Mouse (Mus musculus) hindbrain, postnatal 0 days (tissue): ENCODE measurements around the gene Narfl. TPM values are rescaled to one million over a fixed set of nuclear protein-coding genes. Genes with fewer than 3 reads are reported as not detected.

ENCODE experiments used
- ATAC-seq: fragments of 200-750 bp; cut with Nextera tagmentation; 2 replicates; pipeline ENCODE4 v1.8.0; 2017; ENCODE audit warnings: mild to moderate bottlenecking, moderate TSS enrichment, moderate library complexity
- DNase-seq: peaks from one replicate; pipeline ENCODE4 v3.0.0-alpha.2; 2015; ENCODE audit warnings: low spot score
- H3K27ac ChIP-seq: fragments of 300-500 bp; sonication (generic); 2 replicates; pipeline ENCODE4 v1.5.1; 2014; ENCODE audit warnings: mild to moderate bottlenecking
- H3K27me3 ChIP-seq: fragments of 300-500 bp; sonication (generic); 2 replicates; pipeline ENCODE4 v1.6.1; 2014; ENCODE audit warnings: low read length, mixed read lengths; ENCODE audit not compliant: insufficient read depth
- H3K36me3 ChIP-seq: fragments of 300-500 bp; sonication (generic); 2 replicates; pipeline ENCODE4 v1.6.1; 2014; ENCODE audit warnings: low read length, mixed read lengths; ENCODE audit not compliant: insufficient read depth
- H3K4me1 ChIP-seq: fragments of 300-500 bp; sonication (generic); 2 replicates; pipeline ENCODE4 v1.6.1; 2014; ENCODE audit warnings: antibody characterized with exemption, low read length, mixed read lengths; ENCODE audit not compliant: insufficient read depth
- H3K4me2 ChIP-seq: fragments of 300-500 bp; sonication (generic); 2 replicates; pipeline ENCODE4 v1.6.1; 2014; ENCODE audit warnings: low read depth, mild to moderate bottlenecking, low read length, moderate library complexity, mixed read lengths
- H3K4me3 ChIP-seq: fragments of 300-500 bp; sonication (generic); 2 replicates; pipeline ENCODE4 v1.5.1; 2014; ENCODE audit warnings: low read length
- H3K9ac ChIP-seq: fragments of 300-500 bp; sonication (generic); replicated peaks from 2 replicates; pipeline ENCODE4 v1.6.1; 2014; ENCODE audit warnings: mild to moderate bottlenecking, low read length, moderate library complexity, mixed read lengths
- H3K9me3 ChIP-seq: fragments of 300-500 bp; sonication (generic); 2 replicates; pipeline ENCODE4 v1.6.1; 2016; ENCODE audit warnings: low read length, mixed read lengths
- CTCF ChIP-seq: IDR thresholded peaks from 2 replicates; pipeline ENCODE4 v1.5.1; 2016; ENCODE audit warnings: antibody characterized with exemption, control low read depth, low read depth
- WGBS: fragments of 180-500 bp; shearing (Covaris S2); extraction: QIAGEN DNeasy Blood & Tissue Kit; methylation state at CpG from one replicate; pipeline ENCODE4 v1.1.7; 2014; 5-methylcytosine and 5-hydroxymethylcytosine counted together
- polyA plus RNA-seq: library from polyadenylated mRNA; unstranded; fragments of >200 nt; fragmentation: Nextera tagmentation; extraction: Ambion mirVana; gene quantifications from 2 replicates; pipeline ENCODE4 v1.2.1, GENCODE M21; 2015
- total RNA-seq: library from RNA; depleted of rRNA; stranded (reverse); fragments of >200 nt; gene quantifications from 2 replicates; pipeline ENCODE4 v1.2.3, GENCODE M21; 2014

The Narfl gene
- total and polyA plus RNA-seq, 2 experiments from 2014 or later: 27.9 to 28.2 TPM

DNA sequence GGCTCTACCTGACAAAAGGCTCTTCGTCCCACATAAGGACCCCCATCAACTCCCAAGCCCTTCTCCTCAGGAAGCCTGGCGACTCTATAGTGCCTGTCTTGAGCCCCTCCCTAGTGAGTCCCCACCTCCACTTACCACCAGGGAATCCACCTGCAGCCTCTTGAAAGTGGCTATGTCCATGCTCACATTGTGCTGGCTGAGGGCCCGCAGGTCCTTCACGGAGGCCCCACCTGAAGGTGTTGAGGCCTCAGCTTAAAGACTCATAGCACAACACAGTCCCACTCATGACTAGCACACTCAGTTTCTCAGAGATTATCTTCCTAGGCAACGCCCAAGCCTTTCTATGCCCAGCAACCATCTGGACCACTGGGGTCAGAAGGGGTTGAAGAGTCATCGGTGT is 24.3 kb upstream of the Narfl start:
- Histone ChIP-seq H3K9me3 (no peaks in the 10 kb centered on the region), H3K27me3 (no peaks in the 10 kb centered on the region), H3K4me1 (no peaks in the 10 kb centered on the region), H3K4me3 (no peak overlapping the region), H3K36me3 (no peaks in the 10 kb centered on the region), H3K9ac (no peak overlapping the region), H3K27ac (no peak overlapping the region), H3K4me2 (no peak overlapping the region)
- DNase-seq (no peak), ATAC-seq (no peak)
- 82% methylated on average over 6 of the region's 6 CpGs for WGBS
- TF ChIP-seq CTCF: no peak

DNA sequence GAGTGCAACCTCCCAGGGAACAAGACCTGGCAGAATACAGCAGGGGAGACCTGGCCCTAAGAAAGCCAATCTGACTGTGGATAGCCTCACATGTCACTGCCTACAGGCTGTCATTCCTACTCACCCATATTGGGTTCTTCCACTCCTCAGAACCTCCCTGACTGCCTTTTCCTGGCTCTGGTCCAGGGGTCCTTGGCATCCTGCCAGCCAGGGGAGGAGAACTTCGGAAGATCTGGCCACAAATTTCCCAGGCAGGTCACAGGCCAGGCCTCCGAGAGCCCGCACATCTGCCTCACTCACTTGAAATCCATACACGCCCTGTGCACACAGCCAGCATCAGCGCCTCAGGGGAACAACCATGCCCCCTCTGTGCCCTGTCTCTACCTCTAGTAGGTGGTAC is 22.1 kb upstream of the Narfl start:
- H3K9ac ChIP-seq: no peak overlapping the region
- H3K4me2 ChIP-seq: no peak overlapping the region
- WGBS: 33% methylated on average over 5 of the region's 5 CpGs
- H3K9me3 ChIP-seq: no peaks in the 10 kb centered on the region
- DNase-seq: peak; percentile 50
- peak; percentile 47; the same call in 1 of the 2 replicates for ATAC-seq
- no peak for TF ChIP-seq CTCF
- no peak overlapping the region for H3K4me3 ChIP-seq
- no peak overlapping the region for H3K27ac ChIP-seq
- no peaks in the 10 kb centered on the region for H3K36me3 ChIP-seq
- no peaks in the 10 kb centered on the region for H3K27me3 ChIP-seq
- H3K4me1 ChIP-seq: no peaks in the 10 kb centered on the region

DNA sequence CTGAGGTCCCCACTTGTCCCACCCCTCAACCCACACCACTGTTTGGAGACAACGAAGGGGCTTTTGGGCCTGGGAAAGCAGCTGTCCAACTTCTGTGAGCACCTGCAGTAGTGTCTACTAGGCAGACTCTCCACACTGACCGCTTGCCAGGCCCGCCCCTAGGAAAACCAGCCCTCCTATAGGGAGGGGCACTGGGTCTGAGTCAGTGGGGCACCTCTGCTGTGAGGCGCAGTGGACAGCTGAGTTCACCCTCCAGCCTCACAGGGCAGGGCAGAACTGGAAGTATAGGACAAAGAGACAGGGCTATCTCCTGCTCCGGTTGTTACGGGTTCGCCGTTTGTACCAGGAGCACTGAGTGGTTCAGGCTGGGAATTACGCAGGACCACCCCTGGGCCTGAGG is 19.3 kb upstream of the Narfl start, which contains the start of gene Msln:
Gene Msln, minus strand, starts transcription at position 138 of the 400 bp plus-strand sequence.
- 85% methylated on average over 9 of the region's 9 CpGs for WGBS
- no peak within 1 kb of the TSS for H3K4me2 ChIP-seq
- no peaks in the 10 kb centered on the region for H3K36me3 ChIP-seq
- no peak within 1 kb of the TSS for H3K9ac ChIP-seq
- TF ChIP-seq CTCF: no peak
- no peaks in the 10 kb centered on the region for H3K9me3 ChIP-seq
- ATAC-seq (no peak), DNase-seq (no peak)
- no peaks in the 10 kb centered on the region for H3K4me1 ChIP-seq
- H3K27me3 ChIP-seq: no peaks in the 10 kb centered on the region
- no peak within 1 kb of the TSS for H3K27ac ChIP-seq
- no peak within 1 kb of the TSS for H3K4me3 ChIP-seq

DNA sequence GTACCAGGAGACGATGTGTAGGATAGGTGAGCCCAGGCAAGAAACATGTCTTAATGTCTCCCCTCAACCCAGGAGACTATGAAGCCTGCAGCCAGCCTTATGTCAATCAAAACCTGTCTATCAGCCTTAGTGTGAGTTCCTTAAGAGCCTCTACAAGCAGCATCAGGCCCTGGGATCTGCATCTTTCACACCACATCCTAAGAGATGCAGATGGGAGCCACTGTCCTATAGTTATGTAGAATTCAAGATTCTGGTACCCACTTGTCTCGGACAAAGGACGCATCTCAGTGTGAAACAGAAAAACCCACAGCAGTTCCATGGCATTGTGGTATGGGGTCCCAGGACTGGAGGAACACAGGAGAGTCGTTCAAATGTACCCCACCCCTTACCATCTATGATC is 18.5 kb upstream of the Narfl start:
- DNase-seq: no peak
- no peak overlapping the region for H3K4me2 ChIP-seq
- WGBS: 78% methylated on average over 4 of the region's 4 CpGs
- ATAC-seq: no peak
- no peaks in the 10 kb centered on the region for H3K36me3 ChIP-seq
- no peaks in the 10 kb centered on the region for H3K9me3 ChIP-seq
- TF ChIP-seq CTCF: no peak
- H3K27ac ChIP-seq: no peak overlapping the region
- H3K4me3 ChIP-seq: no peak overlapping the region
- no peak overlapping the region for H3K9ac ChIP-seq
- no peaks in the 10 kb centered on the region for H3K27me3 ChIP-seq
- no peaks in the 10 kb centered on the region for H3K4me1 ChIP-seq

DNA sequence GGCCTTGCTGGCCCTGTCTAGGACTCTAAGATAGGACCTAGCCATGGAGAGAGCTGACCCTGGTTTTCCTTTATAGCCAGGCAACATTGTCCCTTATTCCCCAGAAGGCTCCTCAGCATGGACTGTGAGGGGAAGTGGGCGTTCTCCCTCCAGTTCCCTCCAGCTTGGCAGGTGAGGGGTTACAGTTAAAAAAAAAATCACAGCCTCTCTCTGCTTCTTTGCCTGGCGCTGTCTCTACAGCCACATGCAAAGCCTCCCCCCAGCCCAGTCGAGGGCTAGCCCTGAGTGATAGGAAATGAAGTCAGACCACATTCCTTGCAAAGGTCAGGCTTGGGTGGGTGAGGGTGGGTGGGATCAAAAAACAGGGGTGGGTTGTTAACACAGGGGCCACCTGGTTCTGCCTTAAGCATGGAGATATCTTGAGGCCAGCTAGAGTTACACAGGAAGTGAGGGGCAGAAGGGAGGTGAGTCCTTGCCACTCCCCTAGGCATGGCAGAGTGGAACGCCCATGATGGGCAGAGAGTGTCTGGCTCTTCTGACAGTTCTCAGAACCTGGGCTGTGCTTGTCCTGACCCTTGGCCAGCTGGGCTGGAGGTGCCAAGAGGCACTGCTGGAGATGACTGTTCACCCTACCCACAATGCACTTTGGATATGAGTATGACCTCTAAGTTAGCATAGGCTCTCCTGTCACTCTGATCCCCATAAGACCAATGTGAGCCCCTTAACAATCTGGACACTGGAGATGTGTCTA is 17.8 kb upstream of the Narfl start:
- Histone ChIP-seq H3K27me3 (no peaks in the 10 kb centered on the region), H3K4me3 (no peak overlapping the region), H3K4me2 (no peak overlapping the region), H3K9me3 (no peaks in the 10 kb centered on the region), H3K36me3 (no peaks in the 10 kb centered on the region), H3K9ac (no peak overlapping the region), H3K27ac (no peak overlapping the region), H3K4me1 (no peaks in the 10 kb centered on the region)
- 59% methylated on average over 4 of the region's 4 CpGs for WGBS
- ATAC-seq (no peak), DNase-seq (no peak)
- no peak for TF ChIP-seq CTCF

DNA sequence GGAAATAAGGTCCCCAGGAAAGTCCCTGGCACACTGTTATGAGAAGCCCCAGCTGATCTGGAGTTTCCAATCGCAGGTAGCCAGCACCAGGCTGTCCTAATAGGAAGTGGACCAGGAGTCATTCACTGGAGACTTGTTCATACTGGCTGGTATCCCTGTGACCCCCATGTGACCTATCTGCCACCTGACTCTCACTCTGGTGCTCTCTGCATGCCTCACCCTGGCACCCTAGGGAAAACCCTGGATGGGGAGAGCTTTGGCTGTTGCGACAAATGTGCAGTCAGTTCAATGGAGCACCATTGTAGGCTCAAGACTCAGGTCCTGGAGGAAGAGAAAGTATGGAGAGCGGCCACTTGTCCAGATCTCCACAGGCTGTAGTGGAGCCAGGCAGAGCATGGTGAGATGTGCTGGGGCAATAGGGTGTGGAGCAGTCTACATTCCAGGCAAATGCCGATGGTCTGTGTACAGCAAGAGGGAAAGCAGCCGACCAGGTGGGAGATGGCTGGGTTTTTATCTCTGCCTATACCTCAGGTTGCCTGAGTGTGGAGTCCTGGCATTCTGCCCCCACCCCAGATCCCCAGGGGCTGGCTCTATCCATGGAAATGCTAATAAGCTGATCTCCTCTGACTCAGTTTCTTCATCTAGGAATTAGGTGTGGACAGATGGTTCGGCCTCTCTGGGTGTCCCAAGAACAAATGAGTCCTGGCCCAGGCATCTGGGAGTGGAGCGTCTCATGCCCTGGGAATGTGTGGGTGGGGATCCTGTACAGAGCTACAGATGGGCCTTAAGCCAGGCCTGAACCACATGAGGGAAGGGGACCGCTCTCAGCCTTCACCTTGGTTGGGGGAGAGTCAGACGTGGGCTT is 17.0 kb upstream of the Narfl start:
- H3K4me1 ChIP-seq: no peaks in the 10 kb centered on the region
- 81% methylated on average over 9 of the region's 9 CpGs for WGBS
- no peaks in the 10 kb centered on the region for H3K27me3 ChIP-seq
- no peaks in the 10 kb centered on the region for H3K9me3 ChIP-seq
- ATAC-seq: no peak
- no peak overlapping the region for H3K27ac ChIP-seq
- H3K36me3 ChIP-seq: no peaks in the 10 kb centered on the region
- H3K4me2 ChIP-seq: no peak overlapping the region
- H3K4me3 ChIP-seq: no peak overlapping the region
- H3K9ac ChIP-seq: no peak overlapping the region
- no peak for DNase-seq
- TF ChIP-seq CTCF: no peak
